Mouse (Mus musculus): ENCODE data around the gene Entpd6. TPM values are rescaled to one million over a fixed set of nuclear protein-coding genes. Genes with fewer than 3 reads are reported as not detected.

Gene Entpd6
- polyA plus RNA-seq, 1 experiment from 2014 or later = 16.5 TPM

DNA sequence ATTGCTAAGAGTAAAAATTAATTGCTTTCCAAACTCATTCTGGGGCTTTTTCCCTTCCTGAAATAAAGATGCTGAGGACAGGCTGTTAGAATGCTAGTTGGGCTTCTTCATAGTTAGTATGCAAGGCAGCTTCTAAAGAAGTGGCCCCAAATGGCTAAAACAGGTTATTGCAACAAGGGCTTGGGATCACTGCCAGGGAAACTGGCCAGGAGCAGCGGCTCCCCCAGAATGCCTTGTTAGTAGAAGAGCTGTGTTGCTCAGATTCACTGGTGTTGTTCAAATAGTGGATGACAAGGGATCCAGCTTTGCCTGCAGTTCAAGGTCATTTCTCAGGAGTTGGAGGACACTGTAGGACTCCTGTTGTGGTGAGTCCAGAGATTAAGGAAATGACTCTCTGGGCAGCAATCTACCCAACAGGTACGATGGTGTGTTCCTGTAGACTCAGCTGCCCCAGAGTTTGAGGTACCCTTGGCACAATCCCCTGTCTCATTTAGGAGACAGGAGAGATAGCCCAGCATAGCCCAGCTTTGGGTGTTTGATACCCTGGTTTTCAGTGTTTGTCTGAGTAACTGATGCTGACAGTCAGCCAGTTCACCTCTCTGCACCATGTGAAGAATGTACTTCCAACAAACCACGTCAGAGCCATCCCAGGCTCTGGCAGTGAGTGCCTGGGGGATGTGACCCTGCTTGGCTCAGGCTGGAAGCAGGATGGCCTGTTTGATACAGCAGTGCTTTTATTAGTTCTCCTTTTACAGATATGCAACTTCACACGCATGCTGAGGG lies 40.1 kb downstream of the Entpd6 start:
- Histone ChIP-seq H3K27me3 (peaks cover 4% of the 10 kb centered on the region; the same call in 1 of the 2 replicates), H3K4me3 (replicated peaks) (no peak overlapping the region; the same call in 1 of the 2 replicates), H3K4me2 (peak overlapping the region; percentile 32), H3K36me3 (0 out of 2 replicates have a peak, but pooled peaks cover 14% of the 10 kb centered on the region), H3K9me3 (replicated peaks) (no peaks in the 10 kb centered on the region), H3K4me1 (replicated peaks) (peaks cover 38% of the 10 kb centered on the region), H3K27ac (no peak overlapping the region; the same call in 1 of the 2 replicates), H3K9ac (no peak overlapping the region)
- 59% methylated on average over 4 of the region's 4 CpGs for WGBS (ENCODE audit: insufficient replicate concordance)
- DNase-seq = no peak
- no peak for ATAC-seq (ENCODE audit: low read depth)

DNA sequence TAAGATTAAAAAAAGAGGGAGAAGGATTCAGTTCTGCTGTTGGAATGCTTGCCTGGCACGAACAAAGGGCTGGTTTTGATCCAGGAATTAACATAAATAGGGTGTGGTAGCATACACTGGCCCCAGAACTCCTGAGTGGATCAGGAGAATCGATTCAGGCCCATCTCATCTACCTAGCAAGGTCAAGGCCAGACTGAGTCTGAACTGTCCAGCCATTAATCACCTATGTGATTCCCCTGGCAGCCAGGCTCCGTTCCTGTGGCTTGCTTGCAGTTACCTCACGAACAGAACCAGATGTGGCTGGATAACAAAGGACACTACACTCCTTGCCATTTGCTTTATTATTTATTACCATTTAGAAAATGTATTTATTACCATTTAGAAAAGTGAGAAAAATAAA lies 44.5 kb downstream of the Entpd6 start:
- no peak for DNase-seq
- no peak overlapping the region for H3K4me3 ChIP-seq (replicated peaks)
- H3K9me3 ChIP-seq (replicated peaks) = no peaks in the 10 kb centered on the region
- 67% methylated on average over 4 of the region's 4 CpGs for WGBS (ENCODE audit: insufficient replicate concordance)
- H3K27me3 ChIP-seq = no peaks in the 10 kb centered on the region
- no peak for ATAC-seq (ENCODE audit: low read depth)
- no peak overlapping the region for H3K27ac ChIP-seq
- H3K9ac ChIP-seq = no peak overlapping the region
- H3K4me1 ChIP-seq (replicated peaks) = peaks cover 8% of the 10 kb centered on the region; the same call in 1 of the 2 replicates
- no peak overlapping the region for H3K4me2 ChIP-seq
- H3K36me3 ChIP-seq = peaks cover 26% of the 10 kb centered on the region

GRCm38 (mm10) chr2:150798084-150798483 lies 49.2 kb downstream of the Entpd6 start:
- no peak overlapping the region for H3K27ac ChIP-seq
- DNase-seq = no peak
- H3K4me1 ChIP-seq (replicated peaks) = no peaks in the 10 kb centered on the region
- H3K4me2 ChIP-seq = no peak overlapping the region
- H3K27me3 ChIP-seq = no peaks in the 10 kb centered on the region
- ATAC-seq (ENCODE audit: low read depth) = no peak
- H3K36me3 ChIP-seq = peaks cover 33% of the 10 kb centered on the region
- H3K4me3 ChIP-seq (replicated peaks) = no peak overlapping the region
- no peaks in the 10 kb centered on the region for H3K9me3 ChIP-seq (replicated peaks)
- H3K9ac ChIP-seq = no peak overlapping the region
- WGBS (ENCODE audit: insufficient replicate concordance) = 68% methylated on average over 7 of the region's 7 CpGs

- no peak overlapping the region for H3K27ac ChIP-seq
- DNase-seq (no peak), ATAC-seq (ENCODE audit: low read depth) (no peak)
- no peaks in the 10 kb centered on the region for H3K4me1 ChIP-seq (replicated peaks)
- H3K4me2 ChIP-seq = no peak overlapping the region
- H3K9ac ChIP-seq = no peak overlapping the region
- H3K9me3 ChIP-seq (replicated peaks) = no peaks in the 10 kb centered on the region
- WGBS (ENCODE audit: insufficient replicate concordance) = 68% methylated on average over 5 of the region's 5 CpGs
- peaks cover 36% of the 10 kb centered on the region for H3K36me3 ChIP-seq
- H3K27me3 ChIP-seq = no peaks in the 10 kb centered on the region
- no peak overlapping the region for H3K4me3 ChIP-seq (replicated peaks)
Measured at GRCm38 (mm10) chr2:150800616-150801015, 51.8 kb downstream of the Entpd6 start.

- ATAC-seq (ENCODE audit: low read depth) = no peak
- H3K4me2 ChIP-seq = no peak overlapping the region
- WGBS (ENCODE audit: insufficient replicate concordance) = 75% methylated on average over 1 of the region's 1 CpGs
- H3K4me3 ChIP-seq (replicated peaks) = no peak overlapping the region
- H3K9ac ChIP-seq = no peak overlapping the region
- no peaks in the 10 kb centered on the region for H3K27me3 ChIP-seq
- H3K9me3 ChIP-seq (replicated peaks) = no peaks in the 10 kb centered on the region
- no peak for DNase-seq
- H3K27ac ChIP-seq = no peak overlapping the region
- peaks cover 41% of the 10 kb centered on the region for H3K36me3 ChIP-seq
- no peaks in the 10 kb centered on the region for H3K4me1 ChIP-seq (replicated peaks)
Measured at GRCm38 (mm10) chr2:150803035-150803434, 54.2 kb downstream of the Entpd6 start.

DNA sequence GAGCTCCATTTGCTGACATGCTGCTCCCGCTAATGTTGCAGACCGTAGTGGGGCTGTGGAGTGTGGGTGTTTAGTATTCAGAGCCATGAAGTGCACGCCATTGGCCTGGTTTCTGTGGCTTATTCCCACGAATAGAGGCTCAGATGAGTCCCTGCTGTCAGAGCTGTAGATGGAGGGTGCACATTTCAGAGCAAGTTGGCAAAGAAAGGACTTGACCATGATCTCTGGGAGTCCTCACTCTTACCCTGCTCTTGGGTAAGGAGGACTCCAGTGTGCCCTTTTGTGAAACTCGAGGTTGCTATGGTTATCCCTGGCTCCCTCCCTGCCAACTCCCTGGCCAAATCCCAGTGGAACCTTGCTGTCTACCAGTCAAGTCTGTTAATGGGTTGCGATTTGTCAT lies 59.5 kb downstream of the Entpd6 start:
- Histone ChIP-seq H3K4me1 (replicated peaks) (peaks cover 8% of the 10 kb centered on the region), H3K4me3 (replicated peaks) (no peak overlapping the region), H3K4me2 (no peak overlapping the region), H3K27ac (no peak overlapping the region), H3K9ac (no peak overlapping the region), H3K36me3 (peaks cover 66% of the 10 kb centered on the region), H3K9me3 (replicated peaks) (no peaks in the 10 kb centered on the region), H3K27me3 (no peaks in the 10 kb centered on the region)
- ATAC-seq (ENCODE audit: low read depth) (no peak), DNase-seq (no peak)
- WGBS (ENCODE audit: insufficient replicate concordance) = 69% methylated on average over 6 of the region's 6 CpGs

- no peak overlapping the region for H3K4me3 ChIP-seq (replicated peaks)
- H3K27me3 ChIP-seq = no peaks in the 10 kb centered on the region
- H3K9ac ChIP-seq = no peak overlapping the region
- peaks cover 70% of the 10 kb centered on the region for H3K36me3 ChIP-seq
- peaks cover 8% of the 10 kb centered on the region for H3K4me1 ChIP-seq (replicated peaks)
- no peaks in the 10 kb centered on the region for H3K9me3 ChIP-seq (replicated peaks)
- DNase-seq (no peak), ATAC-seq (ENCODE audit: low read depth) (no peak)
- no peak overlapping the region for H3K4me2 ChIP-seq
- no peak overlapping the region for H3K27ac ChIP-seq
- WGBS (ENCODE audit: insufficient replicate concordance) = 85% methylated on average over 6 of the region's 6 CpGs
Measured at GRCm38 (mm10) chr2:150808812-150809211, 60.0 kb downstream of the Entpd6 start.

DNA sequence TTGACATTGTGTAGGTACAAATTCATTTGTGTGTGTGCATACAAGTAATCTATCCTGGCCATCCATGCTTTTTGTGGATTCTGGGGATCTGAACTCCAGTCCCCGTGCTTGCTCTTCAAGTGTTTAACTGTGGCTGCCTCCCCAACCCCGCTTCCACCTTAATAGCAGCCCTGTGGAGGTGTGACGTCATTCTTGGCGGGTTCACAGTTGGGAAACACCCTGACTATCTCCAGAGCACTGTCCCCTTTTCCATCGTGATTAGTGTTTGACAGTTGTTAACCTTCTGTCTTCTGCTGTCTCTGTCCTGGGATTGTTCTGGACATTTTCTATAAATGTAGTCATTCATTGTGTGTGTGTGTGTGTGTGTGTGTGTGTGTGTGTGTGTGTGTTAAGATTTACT lies 61.8 kb downstream of the Entpd6 start:
- Histone ChIP-seq H3K4me3 (replicated peaks) (no peak overlapping the region), H3K27ac (no peak overlapping the region), H3K36me3 (peaks cover 71% of the 10 kb centered on the region), H3K27me3 (no peaks in the 10 kb centered on the region), H3K9me3 (replicated peaks) (no peaks in the 10 kb centered on the region), H3K4me2 (no peak overlapping the region), H3K4me1 (replicated peaks) (peaks cover 8% of the 10 kb centered on the region), H3K9ac (no peak overlapping the region)
- ATAC-seq (ENCODE audit: low read depth) = peak; percentile 63
- DNase-seq = peak; percentile 19
- 41% methylated on average over 5 of the region's 5 CpGs for WGBS (ENCODE audit: insufficient replicate concordance)

DNA sequence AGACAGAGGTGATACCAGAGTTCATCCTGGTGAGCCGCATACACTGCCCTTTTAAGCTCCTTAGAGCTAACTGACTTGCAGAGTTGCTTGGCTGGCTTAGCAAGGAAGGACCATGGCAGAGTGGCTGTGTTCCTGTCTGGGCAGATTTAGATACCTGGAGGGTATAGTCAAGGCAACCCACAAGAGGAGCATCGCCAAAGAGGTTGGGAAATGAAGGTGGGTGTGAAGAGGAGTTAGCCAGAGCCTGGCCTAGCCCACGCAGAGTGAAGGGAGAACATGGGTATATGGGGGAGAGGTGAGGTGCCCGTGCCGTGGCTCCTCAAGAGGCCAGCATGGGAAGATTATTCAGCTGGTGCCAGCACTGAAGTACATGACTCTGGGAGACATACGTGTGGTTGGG lies 64.0 kb downstream of the Entpd6 start:
- Histone ChIP-seq H3K4me1 (replicated peaks) (peaks cover 8% of the 10 kb centered on the region), H3K4me2 (no peak overlapping the region), H3K36me3 (peaks cover 74% of the 10 kb centered on the region), H3K27me3 (no peaks in the 10 kb centered on the region), H3K9ac (no peak overlapping the region), H3K4me3 (replicated peaks) (no peak overlapping the region), H3K9me3 (replicated peaks) (no peaks in the 10 kb centered on the region), H3K27ac (no peak overlapping the region)
- 80% methylated on average over 6 of the region's 6 CpGs for WGBS (ENCODE audit: insufficient replicate concordance)
- ATAC-seq (ENCODE audit: low read depth) = no peak
- no peak for DNase-seq

DNA sequence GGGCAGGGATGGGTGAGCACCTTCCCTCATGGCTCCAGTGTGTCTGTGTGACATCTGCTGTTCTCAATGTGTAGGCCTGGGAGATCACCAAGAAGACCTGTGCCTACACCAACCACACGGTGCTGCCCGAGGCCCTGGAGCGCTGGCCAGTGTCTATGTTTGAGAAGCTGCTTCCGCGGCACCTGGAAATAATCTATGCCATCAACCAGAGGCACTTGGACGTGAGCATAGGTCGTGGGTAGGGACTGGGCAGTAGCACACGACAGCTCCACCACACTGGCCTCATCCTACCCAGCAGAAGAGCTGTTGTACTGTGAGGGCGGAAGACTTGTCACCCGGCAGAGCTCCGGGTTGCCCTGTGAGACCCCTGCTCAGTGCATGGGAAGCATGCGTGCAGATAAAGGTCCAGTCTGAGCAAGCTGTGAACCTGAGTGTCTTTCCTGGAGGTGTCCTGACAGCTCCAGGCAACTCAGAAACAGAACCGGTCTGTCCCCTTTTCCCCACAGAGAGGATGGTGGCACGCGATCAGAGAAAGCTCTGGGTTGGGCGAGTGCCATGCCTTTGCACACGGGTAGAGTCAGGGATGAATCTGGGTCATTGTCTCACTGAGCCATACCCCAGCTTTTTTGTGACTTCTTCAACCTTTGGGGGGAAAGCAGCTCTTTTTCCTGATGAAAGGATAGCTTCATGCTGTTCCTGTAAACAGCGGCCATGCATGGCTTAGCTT lies 68.0 kb downstream of the Entpd6 start:
- DNase-seq = no peak
- Histone ChIP-seq H3K9me3 (replicated peaks) (no peaks in the 10 kb centered on the region), H3K4me1 (replicated peaks) (no peaks in the 10 kb centered on the region), H3K4me2 (no peak overlapping the region), H3K36me3 (peaks cover 75% of the 10 kb centered on the region), H3K27me3 (no peaks in the 10 kb centered on the region), H3K27ac (no peak overlapping the region), H3K9ac (no peak overlapping the region), H3K4me3 (replicated peaks) (no peak overlapping the region)
- peak; percentile 21; the same call in 1 of the 2 replicates for ATAC-seq (ENCODE audit: low read depth)
- WGBS (ENCODE audit: insufficient replicate concordance) = 84% methylated on average over 18 of the region's 18 CpGs

GRCm38 (mm10) chr2:150818742-150819141 lies 69.9 kb downstream of the Entpd6 start:
- Histone ChIP-seq H3K4me1 (replicated peaks) (no peaks in the 10 kb centered on the region), H3K27me3 (no peaks in the 10 kb centered on the region), H3K9me3 (replicated peaks) (no peaks in the 10 kb centered on the region), H3K4me2 (no peak overlapping the region), H3K27ac (no peak overlapping the region), H3K4me3 (replicated peaks) (no peak overlapping the region), H3K36me3 (peaks cover 65% of the 10 kb centered on the region), H3K9ac (no peak overlapping the region)
- DNase-seq (no peak), ATAC-seq (ENCODE audit: low read depth) (no peak)
- WGBS (ENCODE audit: insufficient replicate concordance) = 80% methylated on average over 8 of the region's 8 CpGs

Data from liver, embryonic 13.5 days (tissue).